Mouse (Mus musculus): ENCODE results near the gene Rfx5.

Gene Rfx5

DNA sequence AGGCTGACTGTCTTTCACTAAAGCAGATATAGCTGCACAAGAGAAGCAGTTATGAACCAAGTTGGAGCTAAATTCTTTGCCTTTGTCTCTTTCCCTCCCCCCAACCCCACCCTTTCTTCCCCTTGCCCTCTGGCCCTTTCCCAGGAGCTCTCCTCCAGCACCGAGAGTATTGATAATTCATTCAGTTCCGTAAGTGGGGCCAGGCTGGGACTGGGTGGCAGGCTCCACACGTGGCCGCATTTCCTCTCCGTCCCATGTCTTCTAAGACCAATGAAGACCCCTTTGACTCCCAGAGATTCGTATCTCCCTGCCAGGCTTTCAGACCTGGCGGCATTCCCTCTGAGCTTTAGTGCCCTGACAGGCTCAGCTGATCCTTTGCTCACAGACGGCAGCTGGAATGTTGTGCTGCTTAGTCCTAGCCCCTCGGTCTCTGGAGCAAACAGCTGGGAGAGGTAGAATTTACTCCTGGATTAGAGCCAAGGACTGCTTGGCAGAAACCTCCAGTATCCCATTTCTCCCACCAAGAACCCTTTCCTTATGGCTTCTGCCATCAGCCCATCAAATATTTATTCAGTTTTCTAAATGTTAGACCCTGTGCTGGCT is 35.4 kb downstream of the Rfx5 start:
- no peak for DNase-seq (ENCODE audit: low spot score in 2 of 2)

DNA sequence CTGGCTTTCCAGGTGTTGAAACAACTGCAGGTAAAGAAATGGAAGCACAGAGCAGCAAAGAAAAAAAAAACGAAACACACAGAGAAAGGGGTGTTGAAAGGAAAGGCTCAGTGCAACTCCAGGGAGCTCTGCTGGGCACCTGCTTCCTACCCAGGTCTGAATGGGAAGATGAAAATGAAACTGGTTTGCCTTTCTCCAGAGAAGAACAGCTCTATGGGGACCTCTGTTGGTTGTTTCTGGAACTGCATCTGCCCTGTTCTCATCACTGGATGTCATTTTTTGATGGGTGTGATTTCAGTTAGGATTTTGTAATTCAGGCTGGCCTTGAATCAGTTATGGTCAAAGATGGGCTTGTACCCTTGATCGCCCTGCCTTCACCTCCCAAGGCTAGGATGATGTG is 43.1 kb downstream of the Rfx5 start:
- DNase-seq (ENCODE audit: low spot score in 2 of 2) = peak; percentile 70 to 91

DNA sequence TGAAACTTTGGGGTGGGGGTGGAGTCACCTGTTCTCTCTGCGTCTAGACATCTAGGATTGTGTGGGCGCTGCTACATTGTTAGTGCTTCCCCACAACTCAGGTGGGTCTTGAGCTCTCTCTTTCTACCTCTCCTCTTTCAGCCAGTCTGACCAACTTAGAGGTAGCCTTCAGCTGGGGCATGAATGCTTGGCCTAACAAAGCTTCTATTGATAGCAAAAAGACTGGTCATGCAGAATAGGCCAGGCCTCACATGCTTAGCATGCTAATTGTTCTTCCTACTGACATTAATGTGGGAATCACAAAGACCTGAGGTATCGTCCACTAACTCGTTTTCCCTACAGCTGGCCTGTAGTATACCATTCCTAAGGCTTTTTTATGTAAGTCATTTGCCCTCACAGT is 48.7 kb downstream of the Rfx5 start:
- DNase-seq (ENCODE audit: low spot score in 2 of 2) = no peak

DNA sequence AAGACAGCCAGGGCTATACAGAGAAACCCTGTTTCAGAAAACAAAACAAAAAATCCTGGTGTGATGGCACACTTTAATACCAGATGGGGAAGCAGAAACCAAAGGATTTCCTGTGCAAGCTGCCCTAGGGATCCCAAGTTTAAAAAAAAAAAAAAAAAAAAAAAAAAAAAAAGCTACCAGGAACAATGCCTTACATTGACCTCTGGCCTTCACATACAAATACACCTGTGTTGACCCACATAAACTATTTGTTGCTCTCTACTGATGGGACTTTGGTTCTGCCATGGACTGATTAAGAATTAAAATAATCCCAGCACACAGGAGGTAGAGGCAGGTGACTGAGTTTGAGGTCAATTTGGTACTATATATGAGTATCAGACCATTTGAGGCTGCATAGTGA is 49.4 kb downstream of the Rfx5 start:
- DNase-seq (ENCODE audit: low spot score in 2 of 2) = no peak

DNA sequence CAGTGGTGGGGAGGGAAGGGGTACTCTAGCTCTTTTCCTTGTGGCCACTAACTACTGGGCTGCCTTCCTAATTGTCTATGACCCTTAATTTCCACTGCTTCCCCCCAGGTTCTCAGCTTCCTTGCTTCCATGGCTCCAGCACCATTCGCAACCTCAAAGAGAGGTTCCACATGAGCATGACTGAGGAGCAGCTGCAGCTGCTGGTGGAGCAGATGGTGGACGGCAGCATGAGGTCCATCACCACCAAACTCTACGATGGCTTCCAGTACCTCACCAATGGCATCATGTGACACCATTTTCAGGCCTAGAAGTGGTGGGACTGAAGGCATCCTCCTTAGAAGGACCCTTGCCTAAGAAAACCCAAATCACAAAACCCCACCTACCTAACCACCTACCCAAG is 51.8 kb downstream of the Rfx5 start:
- no peak for DNase-seq (ENCODE audit: low spot score in 2 of 2)

DNA sequence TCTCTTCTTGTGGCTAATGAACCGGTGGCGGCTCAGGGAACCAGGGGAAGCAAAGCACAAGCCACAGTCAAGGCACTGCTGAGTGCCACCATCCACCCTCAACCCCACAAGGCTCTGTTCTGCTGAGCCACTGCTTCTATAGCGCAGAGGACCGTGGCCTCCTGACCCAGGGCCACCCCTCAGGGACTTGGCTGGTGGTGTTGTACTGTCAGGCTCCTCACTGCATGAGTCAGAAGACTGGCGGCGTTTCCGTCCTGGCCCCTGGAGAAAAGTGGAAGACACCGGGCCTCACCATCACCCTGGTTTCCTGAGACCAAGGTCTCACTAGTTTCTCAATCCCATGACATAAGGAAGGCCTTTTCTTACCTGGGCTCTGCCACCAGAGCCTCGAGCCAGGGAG is 53.8 kb downstream of the Rfx5 start:
- DNase-seq (ENCODE audit: low spot score in 2 of 2) = no peak

DNA sequence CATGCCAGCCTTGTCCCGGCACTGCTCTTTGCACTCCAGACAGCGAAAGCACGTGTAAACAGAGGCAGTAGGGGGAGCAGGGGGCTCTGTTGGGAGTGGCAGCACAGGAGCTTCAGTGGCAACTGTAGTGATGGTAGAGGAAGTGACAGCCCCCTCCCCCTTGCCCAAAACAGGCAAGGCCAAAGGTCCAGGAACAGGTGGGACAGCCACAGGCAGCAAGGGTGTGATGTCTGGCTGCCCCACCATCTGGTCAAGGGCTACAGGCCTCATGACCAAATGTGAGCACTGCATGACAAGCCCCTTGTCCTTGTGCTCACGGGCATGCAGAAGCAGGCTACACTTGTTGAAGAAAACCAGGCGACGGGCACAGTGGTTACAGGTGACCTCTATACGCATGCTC is 56.5 kb downstream of the Rfx5 start:
- DNase-seq (ENCODE audit: low spot score in 2 of 2) = no peak

All from thymus, postnatal 10 days (tissue).